28 mouse cellular contexts compared by ENCODE assay signal in genomic region chr5:107103591-107103990, GRCm38 (mm10).
DNase-seq lines count a peak whose midpoint lies in the region; ATAC-seq lines count a peak whose summit lies in the region.
"Had no signal": no experiment of that assay in that cellular context is flagged by ENCODE, and none has a peak within 500 bp of the region (broad histone marks: within the 10 kb centered on the region; RNA-seq: fewer than 3 reads in every experiment).

No protein-coding gene starts in this region.

- no peaks in the 10 kb centered on the region for H3K9me3 ChIP-seq in hindbrain, embryonic 15.5 days
- H3K9me3 ChIP-seq in hindbrain, embryonic 11.5 days (ENCODE audit: control insufficient read depth, low read length) = no peaks in the 10 kb centered on the region
- H3K9me3 ChIP-seq in kidney, embryonic 15.5 days (replicated peaks) = no peaks in the 10 kb centered on the region
- H3K9me3 ChIP-seq: forebrain, embryonic 13.5 days; heart, embryonic 13.5 days; liver, embryonic 12.5 days; megakaryocyte, embryonic 14.5 days; midbrain, embryonic 13.5 days; neural tube, embryonic 13.5 days; stomach, embryonic 15.5 days had no signal

- ATAC-seq in hindbrain, embryonic 15.5 days (ENCODE audit: low FRiP score, low read depth) = peak; percentile 27; the same call in 1 of the 2 replicates
- ATAC-seq in hindbrain, embryonic 11.5 days (ENCODE audit: low FRiP score) = no peak
- ATAC-seq in kidney, embryonic 15.5 days (replicated peaks; ENCODE audit: low FRiP score) = no peak
- ATAC-seq: forebrain, embryonic 13.5 days; hindbrain, embryonic 16.5 days; liver, embryonic 12.5 days; liver, postnatal 0 days; midbrain, embryonic 13.5 days; Patski had no signal

- no peak overlapping the region for H3K9ac ChIP-seq in hindbrain, embryonic 15.5 days
- no peak overlapping the region for H3K9ac ChIP-seq in hindbrain, embryonic 11.5 days (ENCODE audit: low read depth, low read length)
- H3K9ac ChIP-seq in kidney, embryonic 15.5 days = no peak overlapping the region
- H3K9ac ChIP-seq: forebrain, embryonic 13.5 days; heart, embryonic 13.5 days; liver, embryonic 12.5 days; liver, postnatal 0 days; midbrain, embryonic 13.5 days; neural tube, embryonic 13.5 days; stomach, embryonic 15.5 days had no signal

- H3K27me3 ChIP-seq in hindbrain, embryonic 15.5 days = no peaks in the 10 kb centered on the region
- H3K27me3 ChIP-seq in hindbrain, embryonic 11.5 days (ENCODE audit: control insufficient read depth, insufficient read depth, low read length) = no peaks in the 10 kb centered on the region
- no peaks in the 10 kb centered on the region for H3K27me3 ChIP-seq in kidney, embryonic 15.5 days
- H3K27me3 ChIP-seq: CH12.LX; heart, embryonic 13.5 days; liver, embryonic 12.5 days; midbrain, embryonic 13.5 days; neural tube, embryonic 13.5 days; Patski; stomach, embryonic 15.5 days had no signal

- no peak overlapping the region for H3K4me2 ChIP-seq in hindbrain, embryonic 15.5 days
- no peak overlapping the region for H3K4me2 ChIP-seq in hindbrain, embryonic 11.5 days (replicated peaks; ENCODE audit: low read depth, low read length)
- no peak overlapping the region for H3K4me2 ChIP-seq in kidney, embryonic 15.5 days
- H3K4me2 ChIP-seq: forebrain, embryonic 13.5 days; heart, embryonic 13.5 days; liver, embryonic 12.5 days; midbrain, embryonic 13.5 days; neural tube, embryonic 13.5 days; stomach, embryonic 15.5 days had no signal

- no peak overlapping the region for H3K4me3 ChIP-seq in hindbrain, embryonic 15.5 days
- no peak overlapping the region for H3K4me3 ChIP-seq in hindbrain, embryonic 11.5 days (ENCODE audit: low read depth, low read length)
- no peak overlapping the region for H3K4me3 ChIP-seq in kidney, embryonic 15.5 days (replicated peaks)
- H3K4me3 ChIP-seq: forebrain, embryonic 13.5 days; heart, adult 2 months; heart, embryonic 13.5 days; layer of hippocampus, adult 2 months; left cerebral cortex, adult 2 months; liver, embryonic 12.5 days; megakaryocyte, embryonic 14.5 days; midbrain, embryonic 13.5 days; neural tube, embryonic 13.5 days; stomach, embryonic 15.5 days had no signal

- no peaks in the 10 kb centered on the region for H3K4me1 ChIP-seq in hindbrain, embryonic 15.5 days (replicated peaks)
- H3K4me1 ChIP-seq in hindbrain, embryonic 11.5 days (replicated peaks; ENCODE audit: control insufficient read depth, insufficient read depth, low read length) = no peaks in the 10 kb centered on the region
- H3K4me1 ChIP-seq in kidney, embryonic 15.5 days = peaks cover 10% of the 10 kb centered on the region; the same call in 1 of the 2 replicates
- H3K4me1 ChIP-seq: forebrain, embryonic 13.5 days had no signal

- WGBS in hindbrain, embryonic 15.5 days = 90% methylated on average over 2 of the region's 2 CpGs
- 85% methylated on average over 2 of the region's 2 CpGs for WGBS in hindbrain, embryonic 11.5 days
- WGBS in kidney, embryonic 15.5 days = 92% methylated on average over 2 of the region's 2 CpGs

- H3K27ac ChIP-seq in hindbrain, embryonic 15.5 days (replicated peaks) = no peak overlapping the region
- no peak overlapping the region for H3K27ac ChIP-seq in hindbrain, embryonic 11.5 days (ENCODE audit: low read depth, low read length)
- H3K27ac ChIP-seq in kidney, embryonic 15.5 days = no peak overlapping the region
- H3K27ac ChIP-seq: forebrain, embryonic 13.5 days; heart, adult 2 months; heart, embryonic 13.5 days; layer of hippocampus, adult 2 months; left cerebral cortex, adult 2 months; liver, embryonic 12.5 days; midbrain, embryonic 13.5 days; neural tube, embryonic 13.5 days; stomach, embryonic 15.5 days had no signal

- DNase-seq in adrenal gland, adult (ENCODE audit: inconsistent age in 2 of 2, low spot score in 1 of 2) = peak; percentile 77 to 89
- no peak for DNase-seq in adrenal gland, postnatal 4 days (ENCODE audit: low spot score in 2 of 2)
- DNase-seq in hindbrain, embryonic 11.5 days (ENCODE audit: low spot score) = no peak
- peak; percentile 62 for DNase-seq in adrenal gland, postnatal 25 days
- DNase-seq in gastrocnemius, adult 18-20 months (ENCODE audit: low spot score) = no peak
- DNase-seq: cerebellum, adult 8-10 months; heart, adult 2 months; heart, postnatal 10 days; kidney, adult 18-20 months; kidney, postnatal 36 days; liver, postnatal 0 days; lung, postnatal 36 days; retina, postnatal 1 day; right cerebral cortex, postnatal 25 days had no signal

- H3K36me3 ChIP-seq in hindbrain, embryonic 15.5 days = no peaks in the 10 kb centered on the region
- no peaks in the 10 kb centered on the region for H3K36me3 ChIP-seq in hindbrain, embryonic 11.5 days (ENCODE audit: control insufficient read depth, insufficient read depth, low read length)
- H3K36me3 ChIP-seq in kidney, embryonic 15.5 days = peaks cover 6% of the 10 kb centered on the region; the same call in 1 of the 2 replicates
- H3K36me3 ChIP-seq: midbrain, embryonic 13.5 days; neural tube, embryonic 13.5 days; stomach, embryonic 15.5 days had no signal

Comparison
In these comparisons a context has a peak if more than half of its experiments do, and no peak if none do; other contexts are left out.
1. DNase-seq: peak in adrenal gland, adult (2 of 2) and adrenal gland, postnatal 25 days (single experiment); none in adrenal gland, postnatal 4 days (0 of 2), hindbrain, embryonic 11.5 days (single experiment) and gastrocnemius, adult 18-20 months (single experiment).